Mouse (Mus musculus) heart, adult 8-10 months (tissue): ENCODE measurements at regions not wholly inside any gene's neighbourhood (a gene's known extent, or its start where the extent isn't known, plus 50 kb on each side); places are given as distances from the start of the nearest gene placed in this dataset.
A peak's percentile ranks its signal among the peaks of the same experiment; 100 is the strongest.

Source experiments
- DNase-seq: peaks from one replicate; pipeline ENCODE4 v3.0.0; 2022; ENCODE audit warnings: low spot score

DNA sequence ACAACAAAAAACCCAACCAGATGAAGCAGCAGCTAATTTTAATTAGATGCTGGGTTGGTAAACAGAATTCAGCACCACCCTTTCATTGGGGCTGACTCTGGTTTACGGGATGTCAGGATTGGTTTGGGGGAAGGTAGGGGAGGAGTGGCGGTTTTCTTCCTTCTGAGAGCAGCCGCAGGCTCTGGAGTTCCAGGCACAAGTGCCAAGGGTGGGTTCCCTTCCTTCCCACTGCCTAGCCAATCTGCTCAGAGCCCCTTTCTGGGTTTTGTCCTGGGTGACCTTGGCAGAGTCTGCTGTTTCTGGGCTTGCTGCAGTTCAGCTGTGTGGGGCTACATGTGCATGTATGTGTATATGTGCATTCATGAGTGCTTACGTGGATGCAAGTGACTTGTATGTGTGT lies 260.5 kb upstream of the Gm4791 start:
- DNase-seq, result no peak

GRCm38 (mm10) chr9:46737446-46737845 lies 261.1 kb upstream of the Gm4791 start:
- no peak for DNase-seq

DNA sequence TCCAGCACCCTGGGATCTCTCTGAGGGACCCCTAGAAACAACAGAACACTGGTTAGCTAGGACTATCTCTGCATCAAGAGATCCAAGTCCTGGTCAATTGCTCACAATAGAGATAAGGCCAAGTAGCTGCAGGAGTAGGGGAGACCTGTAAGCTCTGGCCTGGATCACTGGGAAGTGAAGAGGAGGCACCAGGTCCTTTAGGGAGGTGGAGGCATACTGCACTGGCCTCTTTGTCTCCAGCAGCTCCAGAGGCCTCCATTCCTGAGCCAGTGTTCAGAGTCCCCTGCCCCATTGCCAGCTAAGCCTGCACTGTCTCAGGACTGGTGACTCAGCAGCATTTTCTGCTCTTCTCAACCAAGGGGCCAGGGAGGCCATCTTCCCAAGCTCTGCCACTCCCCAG lies 262.3 kb upstream of the Gm4791 start:
- DNase-seq, result no peak

- DNase-seq, result peak; percentile 78
These were observed 262.9 kb upstream of the Gm4791 start for GRCm38 (mm10) chr9:46735664-46736067.

DNA sequence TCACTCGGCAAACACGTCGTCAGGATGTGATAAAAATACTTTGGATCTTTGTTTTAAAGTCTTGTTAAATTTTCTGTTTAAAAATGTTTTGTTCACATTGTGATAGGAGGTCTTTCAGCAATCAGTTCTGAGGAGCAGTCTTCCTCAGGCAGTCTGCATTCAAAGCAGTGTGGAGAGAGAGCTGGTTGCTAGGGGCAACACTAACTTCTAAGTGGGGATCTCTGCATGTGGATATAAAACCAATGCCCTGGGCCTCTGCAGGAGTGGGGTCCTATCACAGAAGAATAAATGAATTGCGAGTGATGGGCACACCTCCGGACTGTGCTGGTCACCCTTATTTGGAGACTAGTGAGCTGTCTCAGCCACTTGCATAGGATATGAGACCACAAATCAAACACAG lies 270.1 kb upstream of the Gm4791 start:
- no peak for DNase-seq

DNA sequence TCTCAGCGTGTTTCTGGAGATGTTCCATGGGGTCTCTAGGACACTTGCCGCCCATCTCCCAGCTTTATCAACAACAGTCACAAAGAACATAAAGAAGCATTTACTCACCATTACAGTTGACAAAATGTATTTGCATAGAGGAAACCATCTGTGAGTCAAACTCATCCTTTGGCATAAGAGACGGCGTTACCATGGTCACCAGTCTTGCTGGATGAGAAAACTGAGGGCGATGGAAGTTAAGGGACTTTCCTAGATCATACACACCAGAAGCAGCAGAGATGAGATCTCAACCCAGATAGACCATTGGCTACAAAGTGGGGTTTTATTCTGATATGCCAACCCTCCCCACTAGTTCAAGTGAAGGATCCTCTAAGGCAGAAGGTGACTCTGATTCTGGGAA lies 274.3 kb upstream of the Gm4791 start:
- DNase-seq, result no peak

DNA sequence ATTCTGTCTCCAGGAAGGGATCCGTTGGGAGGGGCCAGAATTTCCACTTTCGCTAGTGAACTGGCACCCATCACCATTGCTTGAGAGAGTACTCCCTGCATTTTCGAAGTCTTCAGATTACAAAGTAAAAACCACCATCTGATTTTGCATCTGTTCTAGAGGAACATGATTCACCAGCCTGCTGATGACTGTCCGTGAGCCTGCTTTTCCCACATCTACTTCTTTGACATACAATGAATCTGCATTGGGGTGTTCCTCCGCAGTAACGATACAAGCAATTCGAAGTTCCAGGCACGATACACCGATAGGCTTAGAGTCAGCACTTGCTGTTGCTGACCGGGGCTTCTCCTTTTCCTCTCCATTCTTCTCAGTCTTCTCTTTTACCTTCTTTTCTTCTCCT lies 285.1 kb upstream of the Gm4791 start:
- no peak for DNase-seq

GRCm38 (mm10) chr9:46704151-46704905 lies 294.2 kb upstream of the Gm4791 start:
- DNase-seq, result no peak

DNA sequence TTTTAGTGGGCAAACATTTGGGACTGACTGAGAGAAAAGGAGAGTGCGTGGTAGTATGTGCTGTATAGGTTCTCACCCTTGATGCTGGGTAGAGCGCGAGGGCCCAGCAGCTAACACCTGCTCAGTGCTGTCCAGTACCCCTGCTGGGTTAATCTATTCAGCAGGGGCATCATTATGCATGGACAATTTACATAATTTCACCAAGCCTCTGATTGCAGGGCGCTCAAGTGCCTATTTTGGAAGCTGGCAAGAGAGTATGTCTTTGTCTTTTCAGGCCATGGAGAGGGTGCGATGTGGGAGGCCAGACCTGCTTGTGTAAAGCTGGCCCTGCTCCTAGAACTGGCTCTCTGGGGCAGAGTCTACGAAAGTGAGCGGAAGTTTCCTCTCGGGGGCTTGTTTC lies 294.9 kb upstream of the Gm4791 start:
- no peak for DNase-seq

DNA sequence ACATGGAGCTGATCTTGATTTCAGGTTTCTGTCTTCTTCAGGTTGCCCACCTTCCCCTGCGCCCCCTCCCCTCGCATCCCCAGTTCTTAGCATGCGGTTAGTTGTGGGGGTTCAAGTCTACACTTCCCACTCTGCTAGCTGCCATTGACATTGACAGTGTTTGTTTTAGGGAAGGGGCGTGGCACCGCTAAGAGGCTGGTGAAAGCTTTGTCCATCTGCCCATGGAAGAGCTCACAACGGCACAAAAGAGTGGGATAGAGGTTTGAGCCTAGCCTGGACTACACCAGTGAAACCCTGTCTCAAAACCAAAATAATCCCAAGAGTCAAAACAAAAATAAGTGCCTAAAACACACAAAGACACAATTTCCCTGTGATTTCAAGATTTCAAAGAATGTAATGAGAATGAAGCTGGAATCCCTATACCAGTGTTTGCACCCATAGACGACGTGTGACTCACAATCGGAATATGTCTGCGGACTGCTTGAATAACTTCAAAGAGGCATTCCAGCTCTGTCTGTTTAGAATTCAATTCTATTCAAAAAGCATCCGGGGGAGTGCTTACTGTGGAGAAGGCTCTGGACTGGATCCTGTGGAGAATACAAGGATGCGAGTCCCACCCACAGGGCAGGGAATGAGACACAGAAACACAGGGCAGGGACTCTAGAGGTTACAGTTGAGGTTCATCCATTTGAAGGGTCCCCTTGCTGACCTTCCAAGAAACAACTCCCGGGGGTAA lies 295.5 kb upstream of the Gm4791 start:
- DNase-seq, result no peak

GRCm38 (mm10) chr9:46702053-46702900 lies 296.3 kb upstream of the Gm4791 start:
- DNase-seq, result no peak

DNA sequence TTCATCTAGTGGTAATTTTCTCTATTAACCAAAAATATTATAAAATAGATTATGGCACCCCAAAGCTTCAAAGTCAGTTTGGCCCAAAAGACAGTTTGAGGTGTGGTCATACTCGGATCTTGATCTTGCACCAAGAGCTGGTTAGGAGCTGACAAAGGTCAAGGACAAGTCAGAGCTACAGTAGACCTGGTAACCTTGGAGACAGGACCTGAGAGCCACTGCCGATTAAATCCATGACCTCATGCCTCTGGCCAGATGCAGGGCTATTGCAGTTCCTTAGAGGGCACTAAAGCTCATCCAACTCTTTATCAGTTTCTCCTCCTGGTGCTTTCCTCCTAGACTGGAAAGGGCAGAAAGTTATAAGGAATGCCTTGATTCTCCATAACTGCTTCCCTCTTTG lies 302.4 kb upstream of the Gm4791 start:
- no peak for DNase-seq

DNA sequence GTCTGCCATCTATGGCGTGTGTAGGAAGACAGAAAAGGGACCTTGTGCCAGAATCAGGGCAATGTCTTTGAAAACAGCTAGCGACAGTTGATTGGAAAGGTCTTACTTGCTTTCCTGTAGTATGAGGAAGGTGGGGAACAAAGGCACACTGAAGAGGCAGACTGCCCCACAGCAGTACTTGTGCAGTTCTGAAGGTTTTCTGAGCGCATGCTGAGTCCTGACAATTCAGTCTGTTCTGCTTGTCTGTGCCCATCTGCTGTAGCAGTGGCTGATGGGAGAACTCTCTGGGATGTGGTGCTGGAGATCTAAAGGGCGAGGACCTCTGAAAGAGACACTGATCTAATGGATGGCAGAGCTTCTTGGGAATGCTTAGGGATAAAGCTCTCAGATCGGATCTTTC lies 309.2 kb upstream of the Gm4791 start:
- DNase-seq, result no peak

DNA sequence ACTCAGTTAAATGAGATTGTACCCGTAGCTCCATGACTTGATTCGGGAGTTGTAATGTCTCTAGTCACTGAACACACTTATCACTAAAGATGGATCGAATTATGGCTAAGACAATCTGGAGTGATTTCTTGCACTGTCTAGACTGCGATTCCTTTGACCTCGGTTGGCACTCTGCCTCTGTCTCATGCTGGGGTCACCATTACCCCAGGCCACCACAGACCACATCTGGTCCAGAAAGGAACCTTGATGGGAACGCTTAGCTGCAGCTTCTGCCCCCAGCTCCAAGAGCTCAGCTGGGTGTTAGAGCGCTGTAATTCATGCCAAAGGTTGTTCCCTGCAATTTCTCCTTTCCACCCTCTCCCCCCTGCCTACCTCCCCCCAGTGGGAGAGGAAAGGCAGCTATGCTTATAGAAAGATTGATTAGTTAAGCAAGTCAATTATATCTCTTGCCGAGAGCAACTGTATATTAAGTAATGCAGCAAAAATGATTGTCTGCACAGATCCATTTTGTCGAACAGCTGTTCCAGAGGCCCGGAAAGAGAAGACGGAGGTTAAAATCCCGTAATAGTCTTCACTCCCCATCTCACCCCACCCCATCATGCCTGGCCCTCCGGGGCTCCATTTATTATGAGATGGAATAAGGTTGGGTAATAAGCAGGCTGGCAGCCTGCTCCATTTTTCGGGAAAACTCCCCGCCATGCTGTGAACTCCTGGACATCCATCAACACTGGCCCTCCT lies 314.3 kb upstream of the Gm4791 start:
- DNase-seq, result no peak

- no peak for DNase-seq
These were observed 326.5 kb upstream of the Gm4791 start for GRCm38 (mm10) chr9:46672050-46672449.

DNA sequence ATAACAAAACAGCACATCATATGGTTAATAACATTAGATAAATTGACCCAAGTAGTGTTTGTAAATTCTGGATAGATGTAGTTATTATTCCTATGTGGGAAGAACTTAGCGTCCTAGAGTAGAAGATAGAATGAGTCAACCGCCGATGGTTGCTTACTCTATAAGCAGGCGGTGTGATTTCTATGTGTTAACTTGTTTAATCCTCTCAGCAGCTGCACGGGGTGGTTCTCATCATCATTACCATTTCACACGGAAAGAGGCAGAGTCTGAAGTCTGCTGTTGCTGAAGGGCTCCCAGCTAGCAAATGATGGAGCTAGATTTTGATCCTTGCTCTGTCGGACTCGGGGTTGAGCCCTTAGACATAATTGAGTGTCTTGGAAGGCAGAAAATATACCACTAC lies 334.6 kb upstream of the 4931429L15Rik start:
- DNase-seq, result no peak

DNA sequence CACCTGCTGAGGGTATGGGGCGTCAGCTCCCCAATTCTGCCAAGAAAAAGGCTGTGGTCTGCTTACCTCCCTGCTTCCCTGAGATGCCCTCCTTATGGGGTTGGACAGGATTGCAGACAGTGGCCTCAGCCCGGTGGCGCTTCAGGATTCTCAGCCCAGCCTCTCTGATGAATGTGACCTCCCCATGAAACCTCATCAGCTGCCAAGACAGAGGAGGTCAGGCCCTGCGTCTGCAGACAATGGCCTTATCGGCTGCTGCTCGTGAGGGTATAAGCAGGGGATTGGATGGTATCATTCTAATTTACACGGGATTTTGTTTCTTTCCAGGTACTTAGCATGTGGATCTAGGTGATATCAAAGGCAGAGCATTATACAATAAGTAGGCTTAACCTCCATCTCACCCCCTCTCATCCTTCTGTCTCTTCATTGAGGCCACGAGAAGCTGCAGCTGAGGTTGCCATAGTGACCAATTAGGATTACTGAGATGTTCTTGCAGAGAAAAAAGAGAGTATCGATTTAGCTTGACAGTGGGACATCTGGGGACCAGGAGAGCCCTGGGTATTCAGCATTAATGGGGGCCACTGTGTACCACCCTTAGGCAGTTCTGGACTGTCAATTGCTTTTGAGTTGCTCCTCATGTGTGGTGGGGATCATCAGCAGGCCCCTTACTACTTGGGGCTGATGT lies 327.6 kb upstream of the 4931429L15Rik start:
- no peak for DNase-seq

DNA sequence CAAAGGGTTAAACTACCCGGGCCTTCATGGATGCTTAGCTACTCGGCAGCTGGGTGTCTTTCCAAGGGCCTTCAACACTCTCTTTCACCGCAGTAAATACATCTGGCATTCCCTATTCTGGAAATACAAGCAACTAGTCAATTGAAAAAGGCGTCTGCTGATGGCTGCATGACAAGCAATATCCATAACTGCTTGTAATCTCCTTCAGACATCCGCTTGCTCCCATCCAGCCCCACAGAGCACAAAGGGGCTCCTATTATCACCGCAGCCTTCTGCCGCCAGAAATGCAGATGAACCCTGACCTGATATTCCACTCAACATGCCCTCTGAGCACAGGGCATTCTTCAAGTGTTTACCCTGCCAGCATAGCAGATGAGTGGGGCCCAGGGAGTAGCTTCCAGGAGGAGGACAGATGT lies 325.7 kb upstream of the 4931429L15Rik start:
- no peak for DNase-seq

GRCm38 (mm10) chr9:46643551-46643950 lies 323.8 kb upstream of the 4931429L15Rik start:
- DNase-seq, result no peak

DNA sequence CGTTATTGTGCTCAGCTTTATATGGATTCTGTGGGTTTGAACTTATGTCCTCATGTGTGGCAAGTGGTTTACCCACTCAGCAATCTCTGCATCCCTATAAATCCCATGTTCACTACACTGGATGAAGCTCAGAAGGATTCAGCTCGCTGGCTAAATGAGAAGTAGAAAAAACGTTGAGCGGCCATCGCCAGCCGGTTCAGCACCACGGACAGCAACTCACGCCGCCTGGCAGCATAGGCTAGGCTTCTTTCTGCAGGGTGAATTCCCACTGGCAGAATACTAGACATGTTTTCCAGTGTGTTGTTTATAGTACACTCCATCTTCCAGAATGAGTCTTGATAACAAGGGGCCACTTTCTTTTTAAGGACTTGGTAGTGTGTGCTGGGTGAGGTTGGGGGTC lies 322.9 kb upstream of the 4931429L15Rik start:
- DNase-seq, result no peak
